Mouse (Mus musculus) forebrain, postnatal 0 days (tissue): ENCODE data around the gene Cubn. TPM values are rescaled to one million over a fixed set of nuclear protein-coding genes. Genes with fewer than 3 reads are reported as not detected.

Experiments
- ATAC-seq: fragments of 200-750 bp; cut with Nextera tagmentation; 2 replicates; pipeline ENCODE4 v1.8.0; 2017; ENCODE audit warnings: mild to moderate bottlenecking, moderate library complexity
- DNase-seq: peaks from one replicate; pipeline ENCODE4 v3.0.0-alpha.2; 2015
- H3K27ac ChIP-seq: fragments of 300-500 bp; sonication (generic); 2 replicates; pipeline ENCODE4 v1.5.1; 2014; ENCODE audit warnings: low read depth, mild to moderate bottlenecking, antibody characterized with exemption, low read length, moderate library complexity, mixed read lengths
- H3K27me3 ChIP-seq: fragments of 300-500 bp; sonication (generic); 2 replicates; pipeline ENCODE4 v1.6.1; 2014; ENCODE audit warnings: mild to moderate bottlenecking, low read length, mixed read lengths; ENCODE audit not compliant: insufficient read depth
- H3K36me3 ChIP-seq: fragments of 300-500 bp; sonication (generic); 2 replicates; pipeline ENCODE4 v1.6.1; 2014; ENCODE audit warnings: mild to moderate bottlenecking, moderate library complexity; ENCODE audit not compliant: insufficient read depth
- H3K4me1 ChIP-seq: fragments of 300-500 bp; sonication (generic); 2 replicates; pipeline ENCODE4 v1.6.1; 2014; ENCODE audit warnings: antibody characterized with exemption; ENCODE audit not compliant: insufficient read depth
- H3K4me2 ChIP-seq: fragments of 300-500 bp; sonication (generic); 2 replicates; pipeline ENCODE4 v1.6.1; 2014; ENCODE audit warnings: low read depth, mild to moderate bottlenecking, moderate library complexity
- H3K4me3 ChIP-seq: fragments of 300-500 bp; sonication (generic); 2 replicates; pipeline ENCODE4 v1.5.1; 2014; ENCODE audit warnings: low read depth, low read length, mixed read lengths
- H3K9ac ChIP-seq: fragments of 300-500 bp; sonication (generic); 2 replicates; pipeline ENCODE4 v1.6.1; 2014; ENCODE audit warnings: mild to moderate bottlenecking
- H3K9me3 ChIP-seq: fragments of 300-500 bp; sonication (generic); 2 replicates; pipeline ENCODE4 v1.6.1; 2016; ENCODE audit warnings: low read length
- CTCF ChIP-seq: sonication (generic); IDR thresholded peaks from 2 replicates; pipeline ENCODE4 v1.5.1; 2016; ENCODE audit warnings: antibody characterized with exemption, control low read depth, low read depth
- WGBS: fragments of 180-500 bp; shearing (Covaris S2); extraction: QIAGEN DNeasy Blood & Tissue Kit; methylation state at CpG from one replicate; pipeline ENCODE4 v1.1.7; 2014; 5-methylcytosine and 5-hydroxymethylcytosine counted together
- polyA plus RNA-seq: library from polyadenylated mRNA; unstranded; fragments of >200 nt; fragmentation: Nextera tagmentation; extraction: Ambion mirVana; gene quantifications from 2 replicates; pipeline ENCODE4 v1.2.1, GENCODE M21; 2015
- total RNA-seq: library from RNA; depleted of rRNA; stranded (reverse); fragments of >200 nt; gene quantifications from 2 replicates; pipeline ENCODE4 v1.2.3, GENCODE M21; 2014

Gene Cubn
- total and polyA plus RNA-seq, 2 experiments from 2014 or later = 0.25 to 1.1 TPM

- ATAC-seq = no peak
- 92% methylated on average over 2 of the region's 2 CpGs for WGBS
These were observed 11.1 kb upstream of the Cubn start for GRCm38 (mm10) chr2:13502717-13503116.

GRCm38 (mm10) chr2:13501553-13501952 is 9.9 kb upstream of the Cubn start:
- Histone ChIP-seq H3K9ac (no peak overlapping the region), H3K4me3 (no peak overlapping the region), H3K4me2 (no peak overlapping the region), H3K27ac (no peak overlapping the region), H3K27me3 (no peaks in the 10 kb centered on the region), H3K9me3 (no peaks in the 10 kb centered on the region), H3K4me1 (no peaks in the 10 kb centered on the region), H3K36me3 (no peaks in the 10 kb centered on the region)
- no peak for TF ChIP-seq CTCF
- DNase-seq (no peak), ATAC-seq (no peak)
- 19% methylated on average over 5 of the region's 5 CpGs for WGBS

More at GRCm38 (mm10) chr2:13502717-13503116, 11.1 kb upstream of the Cubn start:
- Histone ChIP-seq H3K4me1 (no peaks in the 10 kb centered on the region), H3K4me3 (no peak overlapping the region), H3K36me3 (no peaks in the 10 kb centered on the region), H3K4me2 (no peak overlapping the region), H3K9me3 (no peaks in the 10 kb centered on the region), H3K27ac (no peak overlapping the region), H3K27me3 (no peaks in the 10 kb centered on the region), H3K9ac (no peak overlapping the region)
- no peak for DNase-seq
- TF ChIP-seq CTCF = no peak

- no peaks in the 10 kb centered on the region for H3K36me3 ChIP-seq
- peak; percentile 85 for ATAC-seq
- no peak overlapping the region for H3K4me3 ChIP-seq
- H3K4me2 ChIP-seq = no peak overlapping the region
- no peaks in the 10 kb centered on the region for H3K4me1 ChIP-seq
- WGBS = 26% methylated on average over 5 of the region's 5 CpGs
- no peaks in the 10 kb centered on the region for H3K9me3 ChIP-seq
- no peak overlapping the region for H3K27ac ChIP-seq
- peak; percentile 25 for DNase-seq
- TF ChIP-seq CTCF = no peak
- no peaks in the 10 kb centered on the region for H3K27me3 ChIP-seq
- H3K9ac ChIP-seq = no peak overlapping the region
These were observed 8.8 kb upstream of the Cubn start for GRCm38 (mm10) chr2:13500298-13500999.

- Histone ChIP-seq H3K27ac (no peak overlapping the region), H3K9ac (no peak overlapping the region), H3K4me2 (no peak overlapping the region), H3K4me1 (no peaks in the 10 kb centered on the region), H3K27me3 (no peaks in the 10 kb centered on the region), H3K4me3 (no peak overlapping the region), H3K36me3 (no peaks in the 10 kb centered on the region), H3K9me3 (no peaks in the 10 kb centered on the region)
- no peak for ATAC-seq
- 90% methylated on average over 7 of the region's 7 CpGs for WGBS
- no peak for TF ChIP-seq CTCF
- DNase-seq = no peak
These were observed 7.6 kb upstream of the Cubn start for GRCm38 (mm10) chr2:13499196-13499595.

GRCm38 (mm10) chr2:13496087-13496486 is 4.5 kb upstream of the Cubn start:
- Histone ChIP-seq H3K9ac (no peak overlapping the region), H3K9me3 (no peaks in the 10 kb centered on the region), H3K27me3 (no peaks in the 10 kb centered on the region), H3K4me1 (no peaks in the 10 kb centered on the region), H3K36me3 (no peaks in the 10 kb centered on the region), H3K27ac (no peak overlapping the region), H3K4me3 (no peak overlapping the region), H3K4me2 (no peak overlapping the region)
- TF ChIP-seq CTCF = no peak
- ATAC-seq (no peak), DNase-seq (no peak)
- 84% methylated on average over 2 of the region's 2 CpGs for WGBS

- DNase-seq (no peak), ATAC-seq (no peak)
- Histone ChIP-seq H3K4me3 (no peak overlapping the region), H3K9me3 (no peaks in the 10 kb centered on the region), H3K36me3 (no peaks in the 10 kb centered on the region), H3K4me2 (no peak overlapping the region), H3K4me1 (no peaks in the 10 kb centered on the region), H3K27ac (no peak overlapping the region), H3K27me3 (no peaks in the 10 kb centered on the region), H3K9ac (no peak overlapping the region)
- TF ChIP-seq CTCF = no peak
- WGBS = 74% methylated on average over 4 of the region's 4 CpGs
These were observed 1.3 kb upstream of the Cubn start for GRCm38 (mm10) chr2:13492927-13493326.

GRCm38 (mm10) chr2:13490480-13490879 is 1.1 kb downstream of the Cubn start:
- no peaks in the 10 kb centered on the region for H3K27me3 ChIP-seq
- no peak overlapping the region for H3K9ac ChIP-seq
- no peak overlapping the region for H3K27ac ChIP-seq
- ATAC-seq = no peak
- H3K4me2 ChIP-seq = no peak overlapping the region
- no peaks in the 10 kb centered on the region for H3K36me3 ChIP-seq
- WGBS = 96% methylated on average over 2 of the region's 2 CpGs
- TF ChIP-seq CTCF = no peak
- no peak overlapping the region for H3K4me3 ChIP-seq
- no peaks in the 10 kb centered on the region for H3K9me3 ChIP-seq
- no peaks in the 10 kb centered on the region for H3K4me1 ChIP-seq
- DNase-seq = no peak
